In the genomic region with DNA sequence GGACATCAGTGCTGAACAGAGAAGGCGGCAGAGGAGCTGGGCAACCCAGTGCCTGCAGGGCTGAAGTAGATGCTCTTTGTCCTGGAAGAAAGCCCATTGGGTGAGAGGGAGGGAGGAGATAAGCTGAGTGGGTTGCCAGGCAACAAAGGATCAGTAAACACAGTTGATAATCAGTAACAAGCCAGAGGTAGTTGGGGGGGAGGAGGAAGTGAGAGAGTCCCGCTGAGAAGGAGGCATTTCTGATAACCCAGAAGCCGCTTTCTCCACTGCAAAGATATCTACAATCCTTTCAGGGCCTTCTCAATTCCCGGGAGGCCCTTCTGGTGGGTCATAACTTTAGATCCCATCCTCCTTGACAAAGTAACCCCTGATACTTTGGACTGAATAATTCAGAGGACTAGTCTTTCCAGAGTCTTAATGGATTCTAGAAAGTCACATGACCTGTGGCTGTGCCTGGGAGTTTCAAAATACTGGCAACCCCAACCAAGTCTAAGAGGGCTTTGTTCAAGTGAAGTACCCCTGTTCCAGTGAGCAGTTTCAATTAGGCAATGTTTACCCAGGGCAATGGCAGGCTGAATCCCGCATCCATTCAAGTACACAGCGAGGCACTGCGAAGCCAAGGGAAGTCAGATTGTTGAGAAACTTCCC, we compare ENCODE assay signal across 7 mouse cellular contexts.
A peak's percentile ranks its signal among the peaks of the same experiment; 100 is the strongest.
DNase-seq lines count a peak whose midpoint lies in the region; ATAC-seq lines count a peak whose summit lies in the region.

No protein-coding gene starts in this region.

- 5% methylated on average over 7 of the region's 7 CpGs for WGBS in midbrain, embryonic 12.5 days
- WGBS in stomach, embryonic 14.5 days, result 28% methylated on average over 7 of the region's 7 CpGs

- H3K4me1 ChIP-seq in midbrain, embryonic 12.5 days, result peaks cover 17% of the 10 kb centered on the region
- no peaks in the 10 kb centered on the region for H3K4me1 ChIP-seq in stomach, embryonic 14.5 days (ENCODE audit: control insufficient read depth, insufficient read depth, low read length)

- H3K27ac ChIP-seq in midbrain, embryonic 12.5 days (replicated peaks), result peak overlapping the region; percentile 75
- no peak overlapping the region for H3K27ac ChIP-seq in stomach, embryonic 14.5 days (ENCODE audit: low read length)

- peaks cover 4% of the 10 kb centered on the region; the same call in 1 of the 2 replicates for H3K36me3 ChIP-seq in midbrain, embryonic 12.5 days
- no peaks in the 10 kb centered on the region for H3K36me3 ChIP-seq in stomach, embryonic 14.5 days (ENCODE audit: control insufficient read depth, insufficient read depth, low read length)

- H3K4me3 ChIP-seq in midbrain, embryonic 12.5 days, result no peak overlapping the region
- no peak overlapping the region for H3K4me3 ChIP-seq in stomach, embryonic 14.5 days (ENCODE audit: low read depth, low read length)

- peak; percentile 65 for ATAC-seq in erythroblast, adult 5-6 weeks (replicated peaks; ENCODE audit: low FRiP score, poor library complexity, severe bottlenecking)
- peak; percentile 99 for ATAC-seq in midbrain, embryonic 12.5 days (ENCODE audit: low FRiP score, low read depth)
- peak; percentile 94 for ATAC-seq in stomach, embryonic 14.5 days (ENCODE audit: insufficient number of reproducible peaks, insufficient read depth, low FRiP score, low read depth)

- intact Hi-C loops in heart, postnatal 25 days (cut with DNase I), result loop anchor here (2.0 to 10.0 kb wide), 2 partner anchors 149 to 273 kb away; no protein-coding TSS in a partner anchor

- H3K9me3 ChIP-seq in midbrain, embryonic 12.5 days, result no peaks in the 10 kb centered on the region
- no peaks in the 10 kb centered on the region for H3K9me3 ChIP-seq in stomach, embryonic 14.5 days (ENCODE audit: control insufficient read depth, low read depth, low read length)

- DNase-seq in CD4-positive, CD25-positive, alpha-beta regulatory T cell, adult 2 months (ENCODE audit: low read depth, low spot score), result peak; percentile 72
- DNase-seq in Muller cell, postnatal 12 days (ENCODE audit: inconsistent ontology term), result peak; percentile 69
- peak; percentile 38 for DNase-seq in heart, postnatal 25 days (ENCODE audit: low spot score)
- DNase-seq in kidney, postnatal 4 days, result peak; percentile 20 to 60

- H3K4me2 ChIP-seq in midbrain, embryonic 12.5 days (replicated peaks), result peak overlapping the region; percentile 40
- H3K4me2 ChIP-seq in stomach, embryonic 14.5 days (replicated peaks; ENCODE audit: low read depth, low read length), result no peak overlapping the region

- no peak overlapping the region for H3K9ac ChIP-seq in midbrain, embryonic 12.5 days (replicated peaks)
- H3K9ac ChIP-seq in stomach, embryonic 14.5 days (replicated peaks; ENCODE audit: low read depth, low read length), result no peak overlapping the region

- H3K27me3 ChIP-seq in midbrain, embryonic 12.5 days, result no peaks in the 10 kb centered on the region
- H3K27me3 ChIP-seq in stomach, embryonic 14.5 days (ENCODE audit: control insufficient read depth, insufficient read depth, low read length), result no peaks in the 10 kb centered on the region
